Mouse (Mus musculus): ENCODE measurements around the gene Ldb1.
"Not testable (repeated sequence)": the region's sequence is repeated elsewhere in the genome, so short reads cannot be mapped to it uniquely, and the experiment has no call there.

DNA sequence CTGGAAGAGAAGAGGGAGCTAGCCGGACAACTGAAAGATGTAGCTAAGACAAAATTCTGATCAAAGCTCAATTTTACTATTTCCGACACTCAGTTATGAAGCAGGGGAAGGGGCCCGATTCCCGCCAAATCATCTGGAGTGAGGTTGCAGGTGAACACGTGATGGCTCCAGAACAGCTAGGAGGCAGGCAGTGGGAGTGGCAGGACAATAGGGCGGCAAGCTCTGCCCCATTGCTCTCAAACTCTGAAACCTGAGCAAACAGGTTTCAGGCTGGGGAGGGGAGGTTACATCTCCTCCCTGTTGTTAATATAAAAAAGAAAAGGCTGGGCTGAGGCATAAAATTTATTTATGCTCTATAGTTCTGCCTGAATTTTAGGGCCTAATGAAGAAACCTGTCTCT lies 51.6 kb downstream of the Ldb1 start:
- TF ChIP-seq POLR2A (IDR thresholded peaks at IDR 0.05; ENCODE audit: low read depth, low read length); CTCF (IDR thresholded peaks at IDR 0.05; ENCODE audit: extremely low read depth, insufficient read length, insufficient replicate concordance, low read depth, low read length): not testable (repeated sequence)

Measured in small intestine, adult 2 months (tissue).